Mouse (Mus musculus): ENCODE results near the gene Prelid3b. TPM values are rescaled to one million over a fixed set of nuclear protein-coding genes. Genes with fewer than 3 reads are reported as not detected.
A peak's percentile ranks its signal among the peaks of the same experiment; 100 is the strongest.

Prelid3b gene
- polyA plus RNA-seq (2012; rRNA removed) (43.3 and 60.7 TPM in 2 replicates), polyA plus RNA-seq (2014; fragmentation: Nextera tagmentation; extraction: Ambion mirVana) (90.8 and 96.6 TPM in 2 replicates)

DNA sequence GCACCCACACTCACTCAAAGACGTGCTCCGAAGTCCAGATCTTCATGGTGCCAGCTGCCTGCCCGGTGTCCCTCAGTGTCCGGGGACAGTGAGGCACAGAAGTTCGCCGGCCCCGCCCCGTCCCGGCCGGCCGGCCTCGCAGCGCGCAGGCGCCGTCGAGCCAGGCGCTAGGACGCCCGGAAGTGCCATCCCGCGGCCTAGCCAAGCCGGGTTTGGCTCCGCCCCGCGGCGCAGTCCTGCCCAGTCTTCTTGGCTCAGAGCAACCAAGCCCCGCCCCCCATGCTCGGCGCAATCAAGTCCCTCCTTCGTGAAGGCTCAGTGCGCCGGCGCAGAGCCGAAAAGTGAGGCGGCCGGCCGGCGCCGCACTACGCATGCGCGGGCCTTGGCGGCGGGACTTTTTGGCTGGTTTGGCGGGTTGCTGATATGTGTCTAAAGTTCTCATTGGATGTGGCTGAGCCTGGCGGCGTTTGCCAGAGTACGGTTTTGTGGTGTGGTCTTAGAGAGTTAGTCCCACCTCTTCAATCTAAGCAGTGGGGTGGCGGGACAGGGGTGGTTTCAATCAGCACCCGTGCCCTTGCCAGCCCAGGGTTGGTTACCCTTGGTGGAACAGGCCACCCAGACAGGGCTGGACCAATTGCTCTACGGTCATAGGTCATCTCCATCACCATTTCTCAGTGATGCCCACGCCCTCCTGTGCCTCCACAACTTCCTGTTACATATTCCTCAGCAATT lies at the start of gene Prelid3b:
TSS of gene Prelid3b (minus strand) at position 264 of the 732 bp plus-strand sequence.
- H3K4me1 ChIP-seq (replicated peaks; ENCODE audit: control insufficient read depth in 2 of 2, insufficient read depth in 2 of 2, low read length in 1 of 2): peaks cover 27 to 33% of the 10 kb centered on the region in 2 experiments
- peak within 1 kb of the TSS; percentile 77 to 94 for H3K4me3 ChIP-seq (ENCODE audit: insufficient read depth in 1 of 2, low read depth in 2 of 2, low read length in 2 of 2)
- TF ChIP-seq CTCF (IDR thresholded peaks at IDR 0.05; ENCODE audit: low read depth) (peak; percentile 27), EP300 (IDR thresholded peaks at IDR 0.05; ENCODE audit: low read depth) (no peak)
- H3K4me2 ChIP-seq (ENCODE audit: low read depth): peak within 1 kb of the TSS; percentile 98
- peak; percentile 95 for ATAC-seq (ENCODE audit: insufficient read depth)
- DNase-seq (ENCODE audit: low read depth in 3 of 3, low spot score in 3 of 3): peak; percentile 99 to 100 (median 99)
- under 1% methylated on average over 53 of the region's 53 CpGs for WGBS (ENCODE audit: insufficient replicate concordance)
- H3K36me3 ChIP-seq (replicated peaks; ENCODE audit: control insufficient read depth, insufficient read depth, low read depth): peaks cover 17% of the 10 kb centered on the region
- H3K27me3 ChIP-seq (ENCODE audit: control insufficient read depth, insufficient read depth, low read length): no peaks in the 10 kb centered on the region
- H3K27ac ChIP-seq: peak within 1 kb of the TSS; percentile 79
- no peaks in the 10 kb centered on the region for H3K9me3 ChIP-seq (ENCODE audit: control insufficient read depth, low read length)
- H3K9ac ChIP-seq (replicated peaks): peak within 1 kb of the TSS; percentile 93

DNA sequence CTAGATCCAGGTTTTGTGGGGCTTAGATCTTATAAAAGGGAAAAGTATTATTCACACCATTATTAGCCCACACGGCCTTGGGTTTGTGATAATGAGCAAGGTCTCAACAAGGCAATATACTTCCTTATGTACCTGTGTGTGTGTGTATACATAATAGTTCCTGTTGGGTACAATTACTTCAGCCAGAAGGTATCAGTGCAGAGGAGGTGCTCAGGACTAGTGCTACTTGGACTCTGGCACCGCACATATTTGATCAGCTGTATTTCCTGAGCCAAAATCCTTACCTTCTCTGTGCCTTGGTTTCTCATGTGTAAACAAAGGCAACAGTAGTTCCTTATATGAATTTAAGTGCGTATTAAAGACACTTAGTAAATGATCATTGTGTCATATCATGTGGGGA lies 49.3 kb upstream of the Prelid3b start:
- ATAC-seq (ENCODE audit: insufficient read depth) (no peak), DNase-seq (ENCODE audit: low read depth in 3 of 3, low spot score in 3 of 3) (no peak)
- H3K4me1 ChIP-seq (replicated peaks; ENCODE audit: control insufficient read depth in 2 of 2, insufficient read depth in 2 of 2, low read length in 1 of 2): no peaks in the 10 kb centered on the region; a peak in 2 of 4 replicates
- TF ChIP-seq CTCF (IDR thresholded peaks at IDR 0.05; ENCODE audit: low read depth): no peak
- TF ChIP-seq EP300 (IDR thresholded peaks at IDR 0.05; ENCODE audit: low read depth): no peak
- H3K36me3 ChIP-seq (replicated peaks; ENCODE audit: control insufficient read depth, insufficient read depth, low read depth): no peaks in the 10 kb centered on the region
- 66% methylated on average over 3 of the region's 3 CpGs for WGBS (ENCODE audit: insufficient replicate concordance)
- H3K27ac ChIP-seq: no peak overlapping the region
- no peak overlapping the region for H3K9ac ChIP-seq (replicated peaks)
- H3K27me3 ChIP-seq (ENCODE audit: control insufficient read depth, insufficient read depth, low read length): no peaks in the 10 kb centered on the region
- H3K9me3 ChIP-seq (ENCODE audit: control insufficient read depth, low read length): no peaks in the 10 kb centered on the region
- no peak overlapping the region for H3K4me2 ChIP-seq (ENCODE audit: low read depth)
- no peak overlapping the region for H3K4me3 ChIP-seq (ENCODE audit: insufficient read depth in 1 of 2, low read depth in 2 of 2, low read length in 2 of 2)

DNA sequence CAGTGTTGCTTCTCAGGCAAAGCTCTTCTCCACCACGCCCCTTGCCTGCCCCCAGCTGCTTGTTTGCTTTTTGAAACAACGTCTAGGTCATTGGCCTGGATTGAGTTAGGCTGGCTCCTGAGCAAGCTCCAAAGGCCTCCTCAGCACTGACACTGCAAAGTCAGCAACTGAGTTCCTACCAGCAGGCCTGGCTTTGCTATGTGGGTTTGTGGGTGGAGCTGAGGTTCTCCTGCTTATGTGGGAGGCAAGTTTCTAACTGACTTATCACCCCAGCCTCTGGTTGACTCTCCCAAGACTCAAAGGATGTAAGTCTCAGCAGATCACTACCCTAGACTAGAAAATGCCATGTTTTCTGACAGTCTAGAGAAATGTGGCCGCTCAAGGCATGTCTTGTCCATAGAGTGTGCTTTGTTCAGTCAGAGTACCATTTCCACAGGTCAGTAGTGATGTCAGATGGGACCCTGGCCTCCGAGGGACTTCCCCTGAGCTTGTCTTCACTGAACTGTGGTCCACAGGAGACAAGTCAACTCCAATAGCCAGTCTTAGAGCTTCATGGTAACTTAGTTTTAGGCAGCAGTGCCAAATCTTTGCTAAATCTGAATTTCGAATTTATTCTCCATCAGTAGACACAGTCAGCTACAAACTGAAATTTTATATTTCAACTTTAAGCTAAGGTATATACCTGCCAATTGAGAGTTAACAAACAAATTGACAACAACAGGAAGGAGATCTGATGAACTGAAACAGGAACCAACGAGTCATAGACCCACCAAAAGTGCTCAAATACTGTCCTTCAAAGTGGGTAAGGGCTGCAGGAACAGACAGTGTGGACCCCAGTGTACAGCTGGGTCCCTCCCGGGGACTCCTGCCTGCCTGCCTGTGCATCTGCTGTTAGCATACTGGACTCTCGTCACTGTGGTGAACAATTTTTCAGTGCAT lies 44.5 kb upstream of the Prelid3b start:
- 34% methylated on average over 8 of the region's 8 CpGs for WGBS (ENCODE audit: insufficient replicate concordance)
- H3K27ac ChIP-seq: no peak overlapping the region
- H3K27me3 ChIP-seq (ENCODE audit: control insufficient read depth, insufficient read depth, low read length): no peaks in the 10 kb centered on the region
- no peak for ATAC-seq (ENCODE audit: insufficient read depth)
- TF ChIP-seq CTCF (IDR thresholded peaks at IDR 0.05; ENCODE audit: low read depth): no peak
- TF ChIP-seq EP300 (IDR thresholded peaks at IDR 0.05; ENCODE audit: low read depth): no peak
- DNase-seq (ENCODE audit: low read depth in 3 of 3, low spot score in 3 of 3): peak in 2 of 3 experiments; percentile 4 to 19
- H3K9me3 ChIP-seq (ENCODE audit: control insufficient read depth, low read length): no peaks in the 10 kb centered on the region
- H3K36me3 ChIP-seq (replicated peaks; ENCODE audit: control insufficient read depth, insufficient read depth, low read depth): no peaks in the 10 kb centered on the region
- H3K4me2 ChIP-seq (ENCODE audit: low read depth): no peak overlapping the region
- no peaks in the 10 kb centered on the region; a peak in 2 of 4 replicates for H3K4me1 ChIP-seq (replicated peaks; ENCODE audit: control insufficient read depth in 2 of 2, insufficient read depth in 2 of 2, low read length in 1 of 2)
- H3K4me3 ChIP-seq (ENCODE audit: insufficient read depth in 1 of 2, low read depth in 2 of 2, low read length in 2 of 2): no peak overlapping the region
- H3K9ac ChIP-seq (replicated peaks): no peak overlapping the region

DNA sequence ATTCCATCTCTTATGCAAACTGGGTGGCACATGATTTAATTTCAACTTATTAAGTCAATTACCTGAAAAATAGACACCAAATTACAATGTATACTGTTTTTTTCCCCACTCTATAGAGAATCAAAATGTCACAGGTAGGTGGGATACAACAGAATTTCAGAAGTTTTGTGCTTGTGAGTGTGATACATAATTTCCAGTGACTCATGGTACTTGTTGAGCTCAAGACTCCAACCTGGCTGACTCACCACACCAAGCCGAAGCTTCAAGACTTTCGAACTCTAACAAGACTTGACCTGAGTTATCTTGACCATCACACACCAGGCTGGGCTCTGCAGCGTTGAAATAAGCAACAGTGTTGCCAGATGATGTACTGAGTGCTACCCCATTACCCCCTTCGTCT lies 42.0 kb upstream of the Prelid3b start:
- no peak overlapping the region for H3K4me3 ChIP-seq (ENCODE audit: insufficient read depth in 1 of 2, low read depth in 2 of 2, low read length in 2 of 2)
- TF ChIP-seq CTCF (IDR thresholded peaks at IDR 0.05; ENCODE audit: low read depth) (no peak), EP300 (IDR thresholded peaks at IDR 0.05; ENCODE audit: low read depth) (no peak)
- no peaks in the 10 kb centered on the region for H3K9me3 ChIP-seq (ENCODE audit: control insufficient read depth, low read length)
- no peaks in the 10 kb centered on the region for H3K27me3 ChIP-seq (ENCODE audit: control insufficient read depth, insufficient read depth, low read length)
- no peaks in the 10 kb centered on the region; a peak in 2 of 4 replicates for H3K4me1 ChIP-seq (replicated peaks; ENCODE audit: control insufficient read depth in 2 of 2, insufficient read depth in 2 of 2, low read length in 1 of 2)
- no peak overlapping the region for H3K9ac ChIP-seq (replicated peaks)
- no peak for ATAC-seq (ENCODE audit: insufficient read depth)
- H3K4me2 ChIP-seq (ENCODE audit: low read depth): no peak overlapping the region
- no peaks in the 10 kb centered on the region for H3K36me3 ChIP-seq (replicated peaks; ENCODE audit: control insufficient read depth, insufficient read depth, low read depth)
- DNase-seq (ENCODE audit: low read depth in 3 of 3, low spot score in 3 of 3): no peak
- H3K27ac ChIP-seq: no peak overlapping the region
- 49% methylated on average over 4 of the region's 4 CpGs for WGBS (ENCODE audit: insufficient replicate concordance)

- no peaks in the 10 kb centered on the region; a peak in 2 of 4 replicates for H3K4me1 ChIP-seq (replicated peaks; ENCODE audit: control insufficient read depth in 2 of 2, insufficient read depth in 2 of 2, low read length in 1 of 2)
- no peak overlapping the region for H3K4me3 ChIP-seq (ENCODE audit: insufficient read depth in 1 of 2, low read depth in 2 of 2, low read length in 2 of 2)
- no peaks in the 10 kb centered on the region for H3K36me3 ChIP-seq (replicated peaks; ENCODE audit: control insufficient read depth, insufficient read depth, low read depth)
- no peaks in the 10 kb centered on the region for H3K9me3 ChIP-seq (ENCODE audit: control insufficient read depth, low read length)
- no peaks in the 10 kb centered on the region for H3K27me3 ChIP-seq (ENCODE audit: control insufficient read depth, insufficient read depth, low read length)
- H3K9ac ChIP-seq (replicated peaks): no peak overlapping the region
- H3K27ac ChIP-seq: no peak overlapping the region
- 60% methylated on average over 5 of the region's 5 CpGs for WGBS (ENCODE audit: insufficient replicate concordance)
- DNase-seq (ENCODE audit: low read depth in 3 of 3, low spot score in 3 of 3) (no peak), ATAC-seq (ENCODE audit: insufficient read depth) (no peak)
- TF ChIP-seq CTCF (IDR thresholded peaks at IDR 0.05; ENCODE audit: low read depth): no peak
- no peak for TF ChIP-seq EP300 (IDR thresholded peaks at IDR 0.05; ENCODE audit: low read depth)
- H3K4me2 ChIP-seq (ENCODE audit: low read depth): no peak overlapping the region
These were observed 40.9 kb upstream of the Prelid3b start for GRCm38 (mm10) chr2:174513827-174514226.
